Mouse (Mus musculus) CH12.LX (cell line): ENCODE data around the gene Pdgfra.

Experiments
- CTCF ChIP-seq, 2 experiments: IDR thresholded peaks in 1 of 2; conservative IDR thresholded peaks in 1 of 2; 2 replicates each; pipeline ENCODE4 v1.5.1; 2011 to 2012; ENCODE audit warnings: low read depth in 2 of 2, low read length in 2 of 2, improper control_type of control experiment in 1 of 2, inconsistent platforms in 1 of 2, mild to moderate bottlenecking in 1 of 2, moderate library complexity in 1 of 2
- EP300 ChIP-seq: IDR thresholded peaks from 2 replicates; pipeline ENCODE4 v1.6.1; 2011; ENCODE audit warnings: low read length, improper control_type of control experiment
- NELFE ChIP-seq: IDR thresholded peaks from 2 replicates; pipeline ENCODE4 v1.6.1; 2011; ENCODE audit warnings: low read depth, low read length, improper control_type of control experiment
- POLR2A ChIP-seq: IDR thresholded peaks from 2 replicates; pipeline ENCODE4 v1.6.1; 2011; ENCODE audit warnings: low read depth, mild to moderate bottlenecking, improper control_type of control experiment, low read length

- TF ChIP-seq EP300 = no peak
- no peak for TF ChIP-seq CTCF (conservative IDR thresholded peaks at IDR 0.05 in 1 of 2, IDR thresholded peaks at IDR 0.05 in 1 of 2; ENCODE audit: low read depth in 2 of 2, low read length in 2 of 2)
- TF ChIP-seq POLR2A = no peak
- no peak for TF ChIP-seq NELFE
Measured at GRCm38 (mm10) chr5:75109368-75109767, 42.7 kb upstream of the Pdgfra start.
